Mouse (Mus musculus) c-Kit-positive CD71-positive TER-119-negative erythroid progenitor cells, embryonic 14.5 days (primary cell): ENCODE data around the gene Arhgap42.

Source experiments
- DNase-seq: peaks from one replicate; pipeline ENCODE4 v3.0.0-alpha.2; 2013; ENCODE audit warnings: low read depth

Arhgap42 gene

GRCm38 (mm10) chr9:9210464-9210863 is 28.4 kb downstream of the Arhgap42 start:
- DNase-seq: no peak

GRCm38 (mm10) chr9:9208205-9208604 is 30.7 kb downstream of the Arhgap42 start:
- no peak for DNase-seq

GRCm38 (mm10) chr9:9207251-9207650 is 31.6 kb downstream of the Arhgap42 start:
- no peak for DNase-seq

- DNase-seq: no peak
These were observed 38.0 kb downstream of the Arhgap42 start for GRCm38 (mm10) chr9:9200827-9201388.

- no peak for DNase-seq
These were observed 39.6 kb downstream of the Arhgap42 start for GRCm38 (mm10) chr9:9199170-9199841.

GRCm38 (mm10) chr9:9198645-9199044 is 40.3 kb downstream of the Arhgap42 start:
- no peak for DNase-seq

GRCm38 (mm10) chr9:9196046-9196445 is 42.9 kb downstream of the Arhgap42 start:
- no peak for DNase-seq

- no peak for DNase-seq
These were observed 44.4 kb downstream of the Arhgap42 start for GRCm38 (mm10) chr9:9194496-9194895.

- no peak for DNase-seq
These were observed 46.2 kb downstream of the Arhgap42 start for GRCm38 (mm10) chr9:9192716-9193115.

- no peak for DNase-seq
These were observed 48.1 kb downstream of the Arhgap42 start for GRCm38 (mm10) chr9:9190835-9191234.

GRCm38 (mm10) chr9:9188167-9188566 is 50.7 kb downstream of the Arhgap42 start:
- DNase-seq: no peak

- no peak for DNase-seq
These were observed 61.2 kb downstream of the Arhgap42 start for GRCm38 (mm10) chr9:9177745-9178144.

- no peak for DNase-seq
These were observed 64.0 kb downstream of the Arhgap42 start for GRCm38 (mm10) chr9:9174924-9175323.

- DNase-seq: no peak
These were observed 64.7 kb downstream of the Arhgap42 start for GRCm38 (mm10) chr9:9174206-9174605.

- DNase-seq: no peak
These were observed 65.8 kb downstream of the Arhgap42 start for GRCm38 (mm10) chr9:9173091-9173490.

GRCm38 (mm10) chr9:9171146-9171816 is 67.6 kb downstream of the Arhgap42 start:
- DNase-seq: no peak

- DNase-seq: no peak
These were observed 73.2 kb downstream of the Arhgap42 start for GRCm38 (mm10) chr9:9165641-9166063.

- DNase-seq: no peak
These were observed 78.2 kb downstream of the Arhgap42 start for GRCm38 (mm10) chr9:9160736-9161135.

GRCm38 (mm10) chr9:9158241-9158640 is 80.7 kb downstream of the Arhgap42 start:
- DNase-seq: no peak

GRCm38 (mm10) chr9:9157425-9157824 is 81.5 kb downstream of the Arhgap42 start:
- no peak for DNase-seq

GRCm38 (mm10) chr9:9154636-9155035 is 84.3 kb downstream of the Arhgap42 start:
- DNase-seq: no peak

GRCm38 (mm10) chr9:9144301-9145121 is 94.4 kb downstream of the Arhgap42 start:
- no peak for DNase-seq
